Mouse (Mus musculus) G1E (cell line): ENCODE data around the gene Cuedc2. TPM values are rescaled to one million over a fixed set of nuclear protein-coding genes. Genes with fewer than 3 reads are reported as not detected.

Experiments
- ATAC-seq: 2 replicates; pipeline ENCODE4 v1.8.0; 2016; ENCODE audit warnings: mild to moderate bottlenecking; ENCODE audit not compliant: insufficient number of reproducible peaks, poor library complexity, low FRiP score, severe bottlenecking; ENCODE audit errors: extremely low read depth
- DNase-seq: peaks from one replicate; pipeline ENCODE4 v3.0.0; 2012; ENCODE audit warnings: low spot score
- H3K27me3 ChIP-seq: 2 replicates; pipeline ENCODE4 v1.6.1; 2012; ENCODE audit warnings: mild to moderate bottlenecking, low read length, inconsistent platforms; ENCODE audit not compliant: insufficient read depth
- H3K36me3 ChIP-seq: replicated peaks from 2 replicates; pipeline ENCODE3; 2012; ENCODE audit warnings: mild to moderate bottlenecking, inconsistent platforms
- H3K4me1 ChIP-seq: 2 replicates; pipeline ENCODE4 v1.6.1; 2012; ENCODE audit warnings: low read depth, low read length, inconsistent platforms, mixed read lengths; ENCODE audit not compliant: insufficient read depth
- H3K4me3 ChIP-seq: 2 replicates; pipeline ENCODE4 v1.5.1; 2012; ENCODE audit warnings: low read depth, mild to moderate bottlenecking, inconsistent platforms, low read length, moderate library complexity, mixed read lengths
- H3K9me3 ChIP-seq: replicated peaks from 2 replicates; pipeline ENCODE4 v1.6.1; 2012; ENCODE audit warnings: inconsistent platforms
- CTCF ChIP-seq: IDR thresholded peaks from 2 replicates; pipeline ENCODE4 v1.5.1; 2012; ENCODE audit warnings: low read depth, low read length, inconsistent platforms, mixed read lengths
- GATA1 ChIP-seq: IDR thresholded peaks from 2 replicates; pipeline ENCODE4 v1.6.1; 2012; ENCODE audit warnings: borderline replicate concordance, low read length, inconsistent platforms, mixed read lengths
- GATA2 ChIP-seq: IDR thresholded peaks from 2 replicates; pipeline ENCODE4 v1.6.1; 2012; ENCODE audit warnings: low read depth, low read length, inconsistent platforms, borderline replicate concordance
- POLR2AphosphoS5 ChIP-seq: IDR thresholded peaks from 2 replicates; pipeline ENCODE4 v1.6.1; 2012; ENCODE audit warnings: low read depth, low read length, inconsistent platforms; ENCODE audit not compliant: insufficient replicate concordance
- TAL1 ChIP-seq: conservative IDR thresholded peaks from 2 replicates; pipeline ENCODE4 v1.6.1; 2012; ENCODE audit warnings: low read depth, low read length, inconsistent platforms, mixed read lengths
- polyA plus RNA-seq: library from polyadenylated mRNA; stranded (reverse); fragments of >175 nt; gene quantifications from 2 replicates; pipeline ENCODE4 v1.2.3, GENCODE M21; 2012
- total RNA-seq, 2 experiments: library from RNA; stranded (forward) in 1 of 2; stranded (reverse) in 1 of 2; fragments of 200-1000 nt in 1 of 2; fragments of >200 nt in 1 of 2; fragmentation: Nextera tagmentation in 1 of 2; gene quantifications; 2 replicates each; pipeline ENCODE4 v1.2.3; 2014 to 2017

Cuedc2 gene
- total and polyA plus RNA-seq, 3 experiments, result 39.2 to 147 (median 142) TPM

DNA sequence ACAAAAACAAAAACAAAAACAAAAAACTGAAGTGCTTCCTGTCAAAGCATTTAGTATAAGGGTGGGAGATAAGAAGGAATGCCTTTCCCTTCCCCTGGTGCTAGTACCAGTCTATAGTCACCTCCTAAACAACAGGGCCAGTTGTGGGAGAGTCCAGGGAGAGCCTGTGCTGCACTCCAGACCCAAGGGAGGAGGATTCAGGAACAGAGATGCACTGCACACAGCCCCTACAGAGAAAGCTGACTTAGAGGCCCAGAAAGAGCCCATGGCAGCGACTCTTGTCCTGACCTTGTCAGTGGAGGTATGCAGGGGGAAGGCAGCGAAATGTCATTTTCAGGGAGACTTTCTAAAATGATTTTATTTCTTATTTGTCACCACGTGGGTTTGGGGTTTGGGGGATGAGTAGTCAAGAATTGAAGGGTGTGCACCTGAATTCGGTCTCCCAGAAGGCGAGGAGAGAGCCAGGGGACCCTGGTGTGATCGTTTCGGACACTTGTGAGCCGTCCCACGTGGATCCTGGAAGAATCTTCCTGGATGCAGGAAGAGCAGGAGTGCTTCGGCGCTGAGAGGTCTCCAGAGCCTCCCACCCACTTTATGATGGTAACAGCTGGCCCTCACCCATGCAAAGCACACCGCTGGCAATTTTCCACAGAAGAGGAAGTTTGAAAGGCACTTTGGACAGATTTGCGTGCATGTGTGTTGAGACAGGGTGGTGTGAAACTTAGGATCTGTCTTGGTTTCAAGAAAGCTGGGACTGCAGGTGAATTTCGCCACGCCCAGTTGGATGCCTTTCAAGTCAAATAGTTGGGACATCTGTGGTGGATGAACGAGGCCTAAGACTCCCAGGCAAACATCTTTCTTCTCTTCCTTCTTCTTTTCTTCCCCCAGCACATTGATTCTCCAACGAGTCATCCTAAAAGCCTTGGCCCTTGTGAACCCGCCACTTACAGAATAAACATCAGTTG, 35.0 kb downstream of the Cuedc2 start:
- TF ChIP-seq TAL1, result no peak
- no peak for TF ChIP-seq CTCF
- H3K4me3 ChIP-seq, result peak overlapping the region; percentile 89; the same call in 1 of the 2 replicates
- peaks cover 31% of the 10 kb centered on the region for H3K36me3 ChIP-seq
- H3K4me1 ChIP-seq, result peaks cover 48% of the 10 kb centered on the region
- ATAC-seq (no peak), DNase-seq (no peak)
- no peaks in the 10 kb centered on the region for H3K9me3 ChIP-seq
- peaks cover 5% of the 10 kb centered on the region; the same call in 1 of the 2 replicates for H3K27me3 ChIP-seq

DNA sequence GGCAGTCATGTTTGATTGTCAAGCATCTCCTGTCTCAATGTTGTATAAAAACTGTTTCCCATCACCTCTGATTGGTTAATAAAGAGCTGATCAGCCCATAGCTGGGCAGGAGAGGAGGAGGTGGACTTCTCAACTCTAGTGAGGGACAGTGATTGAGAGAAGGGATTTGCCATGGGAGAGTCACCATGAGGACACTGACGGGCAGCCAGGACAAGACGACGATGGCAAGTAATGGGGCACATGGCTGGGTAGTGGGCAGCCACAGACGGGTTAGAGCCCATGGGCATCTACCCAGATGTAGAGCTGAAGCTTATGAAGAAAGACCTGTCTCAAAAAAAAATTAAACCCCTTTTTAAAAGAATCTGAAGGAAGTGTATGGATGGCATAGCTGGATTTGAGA, 36.0 kb downstream of the Cuedc2 start:
- H3K36me3 ChIP-seq, result peaks cover 21% of the 10 kb centered on the region
- no peak for ATAC-seq
- no peaks in the 10 kb centered on the region for H3K9me3 ChIP-seq
- peaks cover 5% of the 10 kb centered on the region; the same call in 1 of the 2 replicates for H3K27me3 ChIP-seq
- no peak for DNase-seq
- TF ChIP-seq POLR2AphosphoS5 (no peak), GATA2 (no peak), CTCF (no peak), GATA1 (no peak), TAL1 (no peak)
- H3K4me3 ChIP-seq, result no peak overlapping the region
- peaks cover 38% of the 10 kb centered on the region for H3K4me1 ChIP-seq

DNA sequence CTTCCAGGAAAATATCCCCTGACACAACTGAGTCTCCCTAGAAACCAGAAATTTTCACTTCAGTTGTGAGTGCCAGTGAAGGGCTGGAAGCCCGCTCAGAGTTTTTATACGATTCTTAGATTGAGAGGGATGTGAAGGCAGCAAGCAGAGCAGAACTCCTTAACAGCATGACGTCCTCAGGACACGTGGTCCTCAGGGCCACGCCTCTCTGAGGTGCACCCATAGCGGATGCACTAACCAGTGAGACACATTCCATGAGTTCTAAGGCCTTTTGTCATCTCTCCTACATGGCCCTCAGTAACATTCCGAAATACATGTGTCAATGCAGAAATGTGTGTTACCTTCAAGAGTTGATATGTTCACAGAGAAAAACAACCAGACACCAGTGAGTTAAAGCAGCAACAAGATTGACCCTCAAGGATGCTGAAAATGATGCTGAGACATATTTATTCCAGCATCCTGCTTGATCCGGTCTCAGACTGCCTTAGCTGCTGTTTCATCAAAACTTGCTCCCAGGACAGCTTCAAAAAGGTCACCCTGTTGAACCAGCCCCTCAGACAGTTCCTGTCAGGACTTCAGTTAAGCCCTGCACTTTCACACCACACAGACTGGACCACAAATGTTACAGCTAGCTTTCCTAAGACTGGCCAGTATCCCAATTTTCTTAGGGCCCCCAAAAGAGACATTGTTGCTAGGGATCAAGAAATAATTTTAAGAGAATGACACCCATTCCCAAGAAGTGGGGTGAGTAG, 38.0 kb downstream of the Cuedc2 start:
- peaks cover 5% of the 10 kb centered on the region; the same call in 1 of the 2 replicates for H3K27me3 ChIP-seq
- DNase-seq (no peak), ATAC-seq (no peak)
- no peaks in the 10 kb centered on the region for H3K9me3 ChIP-seq
- no peak overlapping the region for H3K4me3 ChIP-seq
- peaks cover 10% of the 10 kb centered on the region for H3K36me3 ChIP-seq
- H3K4me1 ChIP-seq, result peaks cover 20% of the 10 kb centered on the region
- TF ChIP-seq GATA2 (no peak), TAL1 (no peak), CTCF (no peak), GATA1 (no peak), POLR2AphosphoS5 (no peak)

GRCm38 (mm10) chr19:46296938-46297337, 41.6 kb downstream of the Cuedc2 start:
- no peak for TF ChIP-seq GATA2
- TF ChIP-seq TAL1, result no peak
- TF ChIP-seq CTCF, result no peak
- no peak for TF ChIP-seq GATA1
- TF ChIP-seq POLR2AphosphoS5, result no peak
- peaks cover 2% of the 10 kb centered on the region; the same call in 1 of the 2 replicates for H3K4me1 ChIP-seq

GRCm38 (mm10) chr19:46290535-46291105, 47.9 kb downstream of the Cuedc2 start:
- H3K4me1 ChIP-seq, result no peaks in the 10 kb centered on the region
- peaks cover 11% of the 10 kb centered on the region; the same call in 1 of the 2 replicates for H3K27me3 ChIP-seq
- no peak overlapping the region for H3K4me3 ChIP-seq
- no peaks in the 10 kb centered on the region for H3K9me3 ChIP-seq
- ATAC-seq (no peak), DNase-seq (no peak)
- peaks cover 13% of the 10 kb centered on the region for H3K36me3 ChIP-seq
- no peak for TF ChIP-seq CTCF
- no peak for TF ChIP-seq GATA1
- no peak for TF ChIP-seq TAL1
- no peak for TF ChIP-seq GATA2
- no peak for TF ChIP-seq POLR2AphosphoS5

More at GRCm38 (mm10) chr19:46296938-46297337, 41.6 kb downstream of the Cuedc2 start:
- no peaks in the 10 kb centered on the region for H3K36me3 ChIP-seq
- no peak overlapping the region for H3K4me3 ChIP-seq
- H3K27me3 ChIP-seq, result peaks cover 10% of the 10 kb centered on the region; the same call in 1 of the 2 replicates
- DNase-seq (no peak), ATAC-seq (no peak)
- H3K9me3 ChIP-seq, result no peaks in the 10 kb centered on the region

DNA sequence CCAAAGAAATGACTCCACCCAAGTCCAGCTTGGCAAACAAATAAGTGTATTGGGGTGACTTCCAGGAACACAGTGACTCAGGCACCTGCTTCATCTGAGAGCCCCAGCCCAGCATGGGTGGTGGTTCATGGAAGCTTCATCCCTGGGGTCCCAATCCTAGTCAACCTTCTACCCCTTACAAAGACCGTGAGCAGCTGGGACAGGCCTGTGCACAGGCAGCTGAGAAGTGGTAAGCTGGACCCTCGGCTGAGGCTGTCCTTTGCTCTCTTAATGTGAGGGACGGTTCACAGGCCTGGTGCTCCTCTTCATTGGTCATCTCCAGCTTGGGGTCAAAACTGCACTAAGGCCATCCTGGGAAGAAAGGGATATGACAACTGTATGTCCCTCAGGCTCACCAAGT, 50.9 kb downstream of the Cuedc2 start:
- no peak overlapping the region for H3K4me3 ChIP-seq
- no peak for DNase-seq
- no peak for ATAC-seq
- peaks cover 40% of the 10 kb centered on the region for H3K36me3 ChIP-seq
- H3K4me1 ChIP-seq, result no peaks in the 10 kb centered on the region
- peaks cover 11% of the 10 kb centered on the region; the same call in 1 of the 2 replicates for H3K27me3 ChIP-seq
- H3K9me3 ChIP-seq, result no peaks in the 10 kb centered on the region
- TF ChIP-seq POLR2AphosphoS5, result no peak
- no peak for TF ChIP-seq GATA2
- TF ChIP-seq CTCF, result no peak
- TF ChIP-seq GATA1, result no peak
- no peak for TF ChIP-seq TAL1
